Mouse (Mus musculus): ENCODE results near the gene D630039A03Rik. TPM values are rescaled to one million over a fixed set of nuclear protein-coding genes. Genes with fewer than 3 reads are reported as not detected.
A peak's percentile ranks its signal among the peaks of the same experiment; 100 is the strongest.

Gene D630039A03Rik
- polyA plus RNA-seq, 1 experiment from 2014 or later, result 11.9 TPM

DNA sequence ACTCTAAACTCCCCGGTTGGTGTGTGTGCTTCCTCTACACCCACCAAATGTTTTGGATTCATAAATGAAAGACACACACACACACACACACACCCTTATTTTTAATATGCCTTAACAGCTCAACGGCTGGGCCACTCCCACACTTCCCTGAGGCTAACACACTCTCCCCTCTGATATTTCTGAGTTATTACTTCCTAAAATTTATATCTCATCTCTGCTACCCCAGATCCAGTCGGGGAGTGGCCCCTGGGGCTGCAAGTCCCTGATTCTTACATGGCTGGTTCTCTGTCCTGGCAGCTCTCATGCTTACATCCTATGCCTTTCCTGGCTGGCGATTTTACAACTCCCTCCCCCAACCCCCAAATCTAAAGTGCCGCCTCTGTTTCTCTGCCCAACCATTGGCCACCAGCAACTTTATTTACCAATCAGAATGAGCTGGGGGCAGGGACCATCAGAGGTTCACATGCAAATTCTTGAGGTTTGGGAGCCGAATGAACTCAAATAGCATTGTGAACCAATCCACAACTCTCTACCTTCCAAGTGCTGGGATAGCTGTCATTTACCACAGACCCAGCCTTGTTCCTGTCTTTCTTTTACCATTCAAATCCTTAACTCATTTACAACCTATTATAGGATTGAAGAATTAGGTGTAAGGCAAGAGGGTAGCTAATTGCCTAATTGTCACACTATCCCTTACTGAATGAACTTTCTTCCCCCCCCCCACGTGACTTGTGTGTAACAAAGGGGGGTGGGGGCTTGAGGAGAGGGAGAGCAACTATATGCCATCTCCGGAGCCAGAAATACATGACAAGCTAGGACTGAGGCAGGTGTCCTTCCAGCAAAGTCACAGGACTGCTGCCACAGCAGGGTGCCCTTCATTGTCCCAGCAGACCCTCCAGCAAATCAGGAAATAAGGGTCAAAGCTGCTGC is 3.7 kb upstream of the D630039A03Rik start:
- H3K4me2 ChIP-seq (ENCODE audit: low read depth, low read length), result no peak overlapping the region
- H3K4me1 ChIP-seq (ENCODE audit: control insufficient read depth, insufficient read depth, low read length), result peaks cover 10% of the 10 kb centered on the region; the same call in 1 of the 2 replicates
- H3K36me3 ChIP-seq (ENCODE audit: control insufficient read depth, insufficient read depth, low read length), result no peaks in the 10 kb centered on the region
- H3K9me3 ChIP-seq (replicated peaks; ENCODE audit: control insufficient read depth, low read length), result no peaks in the 10 kb centered on the region
- H3K27me3 ChIP-seq (ENCODE audit: control insufficient read depth, insufficient read depth, low read length), result no peaks in the 10 kb centered on the region
- no peak overlapping the region for H3K9ac ChIP-seq (ENCODE audit: low read length)
- no peak for ATAC-seq (ENCODE audit: insufficient read depth, low FRiP score)
- no peak overlapping the region for H3K4me3 ChIP-seq (replicated peaks; ENCODE audit: low read length)
- WGBS, result 27% methylated on average over 8 of the region's 8 CpGs
- no peak overlapping the region for H3K27ac ChIP-seq (ENCODE audit: low read length)

DNA sequence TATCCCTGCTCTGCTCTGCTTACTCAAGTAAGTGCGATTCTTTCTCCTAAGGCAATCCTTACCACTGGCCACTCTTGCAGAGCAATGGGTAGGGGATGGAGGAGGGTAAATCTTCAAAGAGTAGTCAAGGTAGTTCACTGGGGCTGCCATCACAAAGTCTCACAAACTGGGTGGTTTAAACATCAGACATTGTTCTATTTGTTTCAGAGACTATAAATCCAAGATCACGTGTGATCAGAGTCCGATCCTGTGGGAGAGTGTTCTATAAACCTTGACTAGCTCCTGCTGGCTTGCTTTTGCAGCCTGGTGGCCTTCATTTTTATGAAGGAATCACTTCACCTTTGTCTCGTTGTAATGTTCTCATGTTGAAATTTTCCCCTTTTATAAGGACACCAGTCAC is 614 bp upstream of the D630039A03Rik start:
- H3K4me2 ChIP-seq (ENCODE audit: low read depth, low read length), result peak overlapping the region; percentile 50; the same call in 1 of the 2 replicates
- H3K9me3 ChIP-seq (replicated peaks; ENCODE audit: control insufficient read depth, low read length), result no peaks in the 10 kb centered on the region
- no peaks in the 10 kb centered on the region for H3K27me3 ChIP-seq (ENCODE audit: control insufficient read depth, insufficient read depth, low read length)
- no peak overlapping the region for H3K9ac ChIP-seq (ENCODE audit: low read length)
- peaks cover 13% of the 10 kb centered on the region; the same call in 1 of the 2 replicates for H3K4me1 ChIP-seq (ENCODE audit: control insufficient read depth, insufficient read depth, low read length)
- WGBS, result 63% methylated on average over 4 of the region's 4 CpGs
- no peak overlapping the region for H3K4me3 ChIP-seq (replicated peaks; ENCODE audit: low read length)
- peak overlapping the region; percentile 92 for H3K27ac ChIP-seq (ENCODE audit: low read length)
- no peak for ATAC-seq (ENCODE audit: insufficient read depth, low FRiP score)
- no peaks in the 10 kb centered on the region for H3K36me3 ChIP-seq (ENCODE audit: control insufficient read depth, insufficient read depth, low read length)

DNA sequence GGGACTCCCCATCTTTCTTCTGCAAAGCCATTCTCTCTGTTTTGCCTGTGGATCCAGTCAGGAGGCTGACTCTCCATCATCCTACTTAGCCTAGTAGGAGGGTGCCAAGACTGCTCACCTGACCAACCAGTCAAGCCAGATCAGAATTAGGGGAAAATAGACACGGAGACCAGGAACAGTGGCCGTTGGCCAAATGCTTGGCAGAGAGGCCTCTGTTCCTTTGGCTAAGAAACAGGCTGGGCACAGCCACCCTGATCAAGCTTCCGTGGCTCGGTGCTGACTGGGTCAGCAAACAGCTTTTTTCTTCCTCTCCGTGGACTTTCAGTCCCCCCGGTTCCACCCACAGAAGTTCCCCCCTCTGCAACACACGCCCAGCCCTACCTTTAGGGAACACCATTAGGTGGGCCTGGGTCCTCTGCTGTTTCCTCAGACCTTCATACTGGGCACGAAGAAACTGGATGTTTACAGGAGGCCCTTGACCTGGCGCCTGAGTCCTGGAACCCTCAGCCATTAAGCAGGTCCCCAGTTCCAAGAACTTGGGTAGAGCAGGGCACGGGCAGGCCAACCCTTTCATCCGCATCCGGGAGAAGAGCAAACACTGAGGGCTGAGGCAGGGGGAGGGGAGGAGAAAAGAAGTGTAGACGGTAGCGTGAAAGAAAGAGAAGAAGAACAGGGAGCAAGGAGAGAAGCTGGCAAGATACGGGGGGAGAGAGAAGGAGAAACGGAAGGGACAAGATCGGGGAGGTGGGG is 706 bp downstream of the D630039A03Rik start:
- Histone ChIP-seq H3K4me2 (ENCODE audit: low read depth, low read length) (peak overlapping the region; percentile 50), H3K27me3 (ENCODE audit: control insufficient read depth, insufficient read depth, low read length) (no peaks in the 10 kb centered on the region), H3K9ac (ENCODE audit: low read length) (peak overlapping the region; percentile 72), H3K36me3 (ENCODE audit: control insufficient read depth, insufficient read depth, low read length) (no peaks in the 10 kb centered on the region), H3K27ac (ENCODE audit: low read length) (peak overlapping the region; percentile 92), H3K9me3 (replicated peaks; ENCODE audit: control insufficient read depth, low read length) (no peaks in the 10 kb centered on the region), H3K4me1 (ENCODE audit: control insufficient read depth, insufficient read depth, low read length) (peaks cover 13% of the 10 kb centered on the region; the same call in 1 of the 2 replicates), H3K4me3 (replicated peaks; ENCODE audit: low read length) (peak overlapping the region; percentile 45)
- ATAC-seq (ENCODE audit: insufficient read depth, low FRiP score), result peak; percentile 70; the same call in 1 of the 2 replicates
- 20% methylated on average over 17 of the region's 17 CpGs for WGBS

- H3K4me1 ChIP-seq (ENCODE audit: control insufficient read depth, insufficient read depth, low read length), result peaks cover 11% of the 10 kb centered on the region; the same call in 1 of the 2 replicates
- H3K9ac ChIP-seq (ENCODE audit: low read length), result peak overlapping the region; percentile 72
Measured at GRCm38 (mm10) chr4:57914193-57915190, 1.6 kb downstream of the D630039A03Rik start.

GRCm38 (mm10) chr4:57913021-57913420 is 3.1 kb downstream of the D630039A03Rik start:
- Histone ChIP-seq H3K36me3 (ENCODE audit: control insufficient read depth, insufficient read depth, low read length) (no peaks in the 10 kb centered on the region), H3K4me1 (ENCODE audit: control insufficient read depth, insufficient read depth, low read length) (peaks cover 10% of the 10 kb centered on the region; the same call in 1 of the 2 replicates), H3K9ac (ENCODE audit: low read length) (no peak overlapping the region), H3K27me3 (ENCODE audit: control insufficient read depth, insufficient read depth, low read length) (no peaks in the 10 kb centered on the region), H3K4me2 (ENCODE audit: low read depth, low read length) (no peak overlapping the region), H3K27ac (ENCODE audit: low read length) (no peak overlapping the region), H3K4me3 (replicated peaks; ENCODE audit: low read length) (no peak overlapping the region), H3K9me3 (replicated peaks; ENCODE audit: control insufficient read depth, low read length) (no peaks in the 10 kb centered on the region)
- ATAC-seq (ENCODE audit: insufficient read depth, low FRiP score), result no peak

More at GRCm38 (mm10) chr4:57914193-57915190, 1.6 kb downstream of the D630039A03Rik start:
- WGBS, result 46% methylated on average over 10 of the region's 10 CpGs
- Histone ChIP-seq H3K4me2 (ENCODE audit: low read depth, low read length) (peak overlapping the region; percentile 50), H3K27ac (ENCODE audit: low read length) (peak overlapping the region; percentile 92), H3K4me3 (replicated peaks; ENCODE audit: low read length) (peak overlapping the region; percentile 45), H3K9me3 (replicated peaks; ENCODE audit: control insufficient read depth, low read length) (no peaks in the 10 kb centered on the region), H3K36me3 (ENCODE audit: control insufficient read depth, insufficient read depth, low read length) (no peaks in the 10 kb centered on the region), H3K27me3 (ENCODE audit: control insufficient read depth, insufficient read depth, low read length) (no peaks in the 10 kb centered on the region)
- ATAC-seq (ENCODE audit: insufficient read depth, low FRiP score), result peak; percentile 22; the same call in 1 of the 2 replicates

DNA sequence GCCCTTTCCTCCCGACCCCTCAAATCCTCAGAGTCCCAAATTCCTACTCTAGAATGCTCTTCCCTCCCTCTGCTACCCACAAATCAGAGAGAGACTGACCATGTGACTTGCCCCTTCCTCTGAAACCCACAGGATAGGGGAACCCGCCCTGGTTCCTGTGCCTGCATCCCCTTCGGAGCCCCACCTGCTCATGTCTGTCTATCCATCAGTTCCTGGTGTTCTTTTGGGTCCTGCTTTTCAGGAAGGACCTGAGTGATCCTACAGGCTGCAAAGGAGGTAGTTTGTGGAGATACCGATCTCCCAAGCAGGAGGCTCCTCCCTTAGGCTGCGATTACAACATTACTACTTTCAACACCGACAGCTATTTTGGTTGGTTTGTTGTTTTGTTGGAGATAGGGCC is 7.2 kb downstream of the D630039A03Rik start:
- Histone ChIP-seq H3K4me2 (ENCODE audit: low read depth, low read length) (no peak overlapping the region), H3K36me3 (ENCODE audit: control insufficient read depth, insufficient read depth, low read length) (no peaks in the 10 kb centered on the region), H3K4me1 (ENCODE audit: control insufficient read depth, insufficient read depth, low read length) (0 out of 2 replicates have a peak, but pooled peaks cover 1% of the 10 kb centered on the region), H3K27ac (ENCODE audit: low read length) (no peak overlapping the region), H3K9ac (ENCODE audit: low read length) (no peak overlapping the region), H3K4me3 (replicated peaks; ENCODE audit: low read length) (no peak overlapping the region), H3K9me3 (replicated peaks; ENCODE audit: control insufficient read depth, low read length) (no peaks in the 10 kb centered on the region), H3K27me3 (ENCODE audit: control insufficient read depth, insufficient read depth, low read length) (no peaks in the 10 kb centered on the region)
- ATAC-seq (ENCODE audit: insufficient read depth, low FRiP score), result no peak
- 62% methylated on average over 6 of the region's 6 CpGs for WGBS

DNA sequence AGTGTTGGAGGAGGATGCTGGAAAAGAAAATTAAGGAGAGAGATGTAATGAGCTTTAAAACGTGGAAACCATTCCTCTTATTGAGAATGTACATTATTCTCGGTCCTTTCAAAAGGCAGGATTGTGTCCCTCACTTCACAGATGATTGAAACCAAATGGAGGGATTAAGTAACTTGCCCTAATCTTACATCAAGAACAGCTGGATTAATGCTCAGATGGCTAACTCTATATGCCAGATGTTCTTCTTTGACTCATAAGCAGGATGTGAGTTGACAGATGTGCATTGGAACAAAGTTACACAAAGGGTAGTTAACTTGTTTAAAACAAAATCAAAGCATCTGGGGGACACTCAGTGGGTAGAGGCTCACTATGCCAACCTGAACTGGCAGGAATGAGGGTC is 9.4 kb downstream of the D630039A03Rik start:
- Histone ChIP-seq H3K4me2 (ENCODE audit: low read depth, low read length) (no peak overlapping the region), H3K4me1 (ENCODE audit: control insufficient read depth, insufficient read depth, low read length) (no peaks in the 10 kb centered on the region), H3K27me3 (ENCODE audit: control insufficient read depth, insufficient read depth, low read length) (no peaks in the 10 kb centered on the region), H3K9me3 (replicated peaks; ENCODE audit: control insufficient read depth, low read length) (no peaks in the 10 kb centered on the region), H3K9ac (ENCODE audit: low read length) (no peak overlapping the region), H3K4me3 (replicated peaks; ENCODE audit: low read length) (no peak overlapping the region), H3K27ac (ENCODE audit: low read length) (no peak overlapping the region), H3K36me3 (ENCODE audit: control insufficient read depth, insufficient read depth, low read length) (no peaks in the 10 kb centered on the region)
- 29% methylated on average over 2 of the region's 2 CpGs for WGBS
- ATAC-seq (ENCODE audit: insufficient read depth, low FRiP score), result no peak

DNA sequence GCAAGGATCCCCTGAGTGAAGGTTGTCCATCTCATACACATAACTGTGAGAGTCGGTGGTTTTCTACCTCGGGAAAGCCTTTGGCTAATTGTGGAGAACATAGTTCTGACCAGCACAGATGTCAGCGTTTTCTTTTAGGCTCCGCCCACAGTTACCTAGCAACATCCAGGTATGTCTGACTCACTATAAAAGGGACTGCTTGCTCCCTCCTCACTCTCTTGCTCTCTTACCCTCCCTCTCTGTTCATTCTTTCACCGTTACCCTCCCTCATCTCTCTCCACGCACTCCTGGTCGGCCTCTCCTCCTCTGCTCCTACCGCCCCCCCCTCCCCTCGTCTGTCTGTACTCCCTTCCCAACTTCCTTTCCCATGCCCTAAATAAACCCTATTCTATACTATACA is 11.5 kb downstream of the D630039A03Rik start:
- H3K4me3 ChIP-seq (replicated peaks; ENCODE audit: low read length), result no peak overlapping the region
- WGBS, result 27% methylated on average over 9 of the region's 9 CpGs
- H3K36me3 ChIP-seq (ENCODE audit: control insufficient read depth, insufficient read depth, low read length), result no peaks in the 10 kb centered on the region
- no peaks in the 10 kb centered on the region for H3K4me1 ChIP-seq (ENCODE audit: control insufficient read depth, insufficient read depth, low read length)
- H3K4me2 ChIP-seq (ENCODE audit: low read depth, low read length), result peak overlapping the region; percentile 26; the same call in 1 of the 2 replicates
- no peak overlapping the region for H3K27ac ChIP-seq (ENCODE audit: low read length)
- H3K9ac ChIP-seq (ENCODE audit: low read length), result no peak overlapping the region
- ATAC-seq (ENCODE audit: insufficient read depth, low FRiP score), result peak; percentile 61
- H3K27me3 ChIP-seq (ENCODE audit: control insufficient read depth, insufficient read depth, low read length), result no peaks in the 10 kb centered on the region
- no peaks in the 10 kb centered on the region for H3K9me3 ChIP-seq (replicated peaks; ENCODE audit: control insufficient read depth, low read length)

Measured in stomach, embryonic 16.5 days (tissue).